1 mouse cellular context compared by ENCODE assay signal in the genomic region with DNA sequence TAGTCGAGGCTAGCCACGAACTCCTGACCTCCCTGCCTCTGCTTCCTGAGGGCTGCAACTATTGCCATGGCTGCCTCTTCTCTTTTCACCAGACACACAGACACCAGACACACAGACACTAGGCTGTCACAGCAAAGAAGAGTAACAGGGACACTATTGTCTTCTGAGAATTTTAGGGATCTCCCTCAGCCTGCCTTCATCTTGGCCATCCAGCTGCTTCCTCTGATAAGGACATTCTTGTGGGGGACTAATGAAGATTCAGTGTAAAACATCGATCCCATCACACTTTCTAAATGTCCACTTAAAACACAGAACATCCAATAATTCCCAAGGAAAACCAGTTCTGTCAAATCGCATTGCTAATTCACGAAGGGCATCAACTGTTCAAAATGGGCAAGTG.
A peak's percentile ranks its signal among the peaks of the same experiment; 100 is the strongest.
TF ChIP-seq lines count a peak whose summit lies in the region.

No protein-coding gene starts in this region.

TF ChIP-seq in MEL, 35 proteins besides CTCF, POLR2A, EP300 and RAD21:
- TF ChIP-seq GATA1 (IDR thresholded peaks at IDR 0.05; ENCODE audit: low read depth, low read length) = peak; percentile 73
- no peak for TF ChIP-seq SMC3 (IDR thresholded peaks at IDR 0.05; ENCODE audit: low read depth, low read length)
- peak; percentile 89 for TF ChIP-seq TAL1 (IDR thresholded peaks at IDR 0.05; ENCODE audit: low read length)
- TF ChIP-seq TCF12 (IDR thresholded peaks at IDR 0.05; ENCODE audit: low read depth, low read length) = peak; percentile 75
- TF ChIP-seq MAFK (IDR thresholded peaks at IDR 0.05; ENCODE audit: borderline replicate concordance, low read depth, low read length) = no peak
- peak; percentile 40; the same call in 1 of the 2 replicates for TF ChIP-seq SIN3A (IDR thresholded peaks at IDR 0.05; ENCODE audit: low read length)
- TF ChIP-seq MXI1 (IDR thresholded peaks at IDR 0.05; ENCODE audit: low read depth, low read length) = peak; percentile 27; the same call in 1 of the 2 replicates
- TF ChIP-seq ETS1 (IDR thresholded peaks at IDR 0.05; ENCODE audit: low read depth, low read length) = 0 out of 2 replicates have a peak, but pooled peaks have one; percentile 52
